Mouse (Mus musculus): ENCODE measurements at regions not wholly inside any gene's neighbourhood (a gene's known extent, or its start where the extent isn't known, plus 50 kb on each side); places are given as distances from the start of the nearest gene placed in this dataset.

- peak in 1 of 2 experiments; percentile 19 for DNase-seq (ENCODE audit: low spot score in 2 of 2)
Observed at GRCm38 (mm10) chr2:114260397-114261071, 59.3 kb upstream of the Zfp770 start.

GRCm38 (mm10) chr2:114259539-114259938 lies 58.3 kb upstream of the Zfp770 start:
- DNase-seq (ENCODE audit: low spot score in 2 of 2), result no peak

Data from spleen, postnatal 10 days (tissue).